Mouse (Mus musculus) kidney, embryonic 16.5 days (tissue): ENCODE results near the gene Olfr1222. TPM values are rescaled to one million over a fixed set of nuclear protein-coding genes. Genes with fewer than 3 reads are reported as not detected.

Experiments used
- ATAC-seq: fragments of 200-750 bp; cut with Nextera tagmentation; 2 replicates; pipeline ENCODE4 v1.8.0; 2017; ENCODE audit warnings: moderate TSS enrichment; ENCODE audit not compliant: low FRiP score, low TSS enrichment
- H3K27ac ChIP-seq: fragments of 300-500 bp; sonication (generic); 2 replicates; pipeline ENCODE4 v1.5.1; 2014; ENCODE audit warnings: low read length
- H3K27me3 ChIP-seq: fragments of 300-500 bp; sonication (generic); 2 replicates; pipeline ENCODE4 v1.6.1; 2014; ENCODE audit warnings: low read length, control low read depth, mixed read lengths; ENCODE audit not compliant: insufficient read depth
- H3K36me3 ChIP-seq: fragments of 300-500 bp; sonication (generic); 2 replicates; pipeline ENCODE4 v1.6.1; 2014; ENCODE audit warnings: low read length, control low read depth, mixed read lengths; ENCODE audit not compliant: insufficient read depth
- H3K4me1 ChIP-seq: fragments of 300-500 bp; sonication (generic); 2 replicates; pipeline ENCODE4 v1.6.1; 2014; ENCODE audit warnings: low read length, control low read depth, mixed read lengths; ENCODE audit not compliant: insufficient read depth
- H3K4me2 ChIP-seq: fragments of 300-500 bp; sonication (generic); replicated peaks from 2 replicates; pipeline ENCODE4 v1.6.1; 2014; ENCODE audit warnings: low read depth, low read length
- H3K4me3 ChIP-seq: fragments of 300-500 bp; sonication (generic); 2 replicates; pipeline ENCODE4 v1.5.1; 2014; ENCODE audit warnings: mild to moderate bottlenecking, low read length
- H3K9ac ChIP-seq: fragments of 300-500 bp; sonication (generic); replicated peaks from 2 replicates; pipeline ENCODE4 v1.6.1; 2014; ENCODE audit warnings: low read length
- H3K9me3 ChIP-seq: fragments of 300-500 bp; sonication (generic); 2 replicates; pipeline ENCODE4 v1.6.1; 2016; ENCODE audit warnings: low read length, control low read depth
- polyA plus RNA-seq: library from polyadenylated mRNA; unstranded; fragments of >200 nt; fragmentation: Nextera tagmentation; extraction: Ambion mirVana; gene quantifications from 2 replicates; pipeline ENCODE4 v1.2.1, GENCODE M21; 2015

The Olfr1222 gene
- polyA plus RNA-seq, 1 experiment from 2014 or later, result not detected

- Histone ChIP-seq H3K36me3 (no peaks in the 10 kb centered on the region), H3K9ac (no peak overlapping the region), H3K4me1 (no peaks in the 10 kb centered on the region), H3K27me3 (no peaks in the 10 kb centered on the region), H3K4me3 (no peak overlapping the region), H3K9me3 (no peaks in the 10 kb centered on the region), H3K27ac (no peak overlapping the region), H3K4me2 (no peak overlapping the region)
- no peak for ATAC-seq
Measured at GRCm38 (mm10) chr2:89081487-89081886, 51.4 kb downstream of the Olfr1222 start.

Other genes starting within 250 kb of the Olfr1222 start
- not detected in 2 replicates for gene Olfr1208, start 230.7 kb downstream of the Olfr1222 start, polyA plus RNA-seq
- not detected in 2 replicates for gene Olfr1209, start 217.9 kb downstream of the Olfr1222 start, polyA plus RNA-seq
- gene Olfr1211, start 194.9 kb downstream of the Olfr1222 start, polyA plus RNA-seq, result not detected in 2 replicates
- gene Olfr1212, start 179.1 kb downstream of the Olfr1222 start, polyA plus RNA-seq, result not detected in 2 replicates
- gene Gm13762, start 152.8 kb downstream of the Olfr1222 start, polyA plus RNA-seq, result not detected in 2 replicates
- not detected in 2 replicates for gene Olfr1214, start 140.4 kb downstream of the Olfr1222 start, polyA plus RNA-seq
- not detected in 2 replicates for gene Olfr1215, start 126.1 kb downstream of the Olfr1222 start, polyA plus RNA-seq
- gene Olfr1216, start 114.7 kb downstream of the Olfr1222 start, polyA plus RNA-seq, result not detected in 2 replicates
- gene Olfr1217, start 101.0 kb downstream of the Olfr1222 start, polyA plus RNA-seq, result not detected in 2 replicates
- gene Olfr1218, start 71.9 kb downstream of the Olfr1222 start, polyA plus RNA-seq, result not detected in 2 replicates
- gene Olfr1219, start 49.5 kb downstream of the Olfr1222 start, polyA plus RNA-seq, result not detected in 2 replicates
- not detected in 2 replicates for gene Olfr1220, start 26.2 kb downstream of the Olfr1222 start, polyA plus RNA-seq
- gene Olfr1221, start 15.8 kb downstream of the Olfr1222 start, polyA plus RNA-seq, result not detected in 2 replicates
- not detected in 2 replicates for gene Olfr1223, start 18.5 kb upstream of the Olfr1222 start, polyA plus RNA-seq
- not detected in 2 replicates for gene Olfr1224-ps1, start 31.0 kb upstream of the Olfr1222 start, polyA plus RNA-seq
- gene Olfr1225, start 41.6 kb upstream of the Olfr1222 start, polyA plus RNA-seq, result not detected in 2 replicates
- not detected in 2 replicates for gene Olfr1226, start 67.0 kb upstream of the Olfr1222 start, polyA plus RNA-seq
- not detected in 2 replicates for gene Olfr1228, start 121.0 kb upstream of the Olfr1222 start, polyA plus RNA-seq
- gene Olfr1229, start 155.0 kb upstream of the Olfr1222 start, polyA plus RNA-seq, result not detected in 2 replicates
- not detected in 2 replicates for gene Olfr1230, start 164.2 kb upstream of the Olfr1222 start, polyA plus RNA-seq
- gene Olfr1231, start 174.0 kb upstream of the Olfr1222 start, polyA plus RNA-seq, result not detected in 2 replicates
- not detected in 2 replicates for gene Olfr1232, start 196.6 kb upstream of the Olfr1222 start, polyA plus RNA-seq
- gene Olfr1233, start 209.3 kb upstream of the Olfr1222 start, polyA plus RNA-seq, result not detected in 2 replicates
- gene Olfr1234, start 231.8 kb upstream of the Olfr1222 start, polyA plus RNA-seq, result not detected in 2 replicates